Mouse (Mus musculus) gastrocnemius, postnatal 25 days (tissue): ENCODE results near the gene Slc9a9. TPM values are rescaled to one million over a fixed set of nuclear protein-coding genes. Genes with fewer than 3 reads are reported as not detected.

Experiments used
- DNase-seq: peaks from one replicate; pipeline ENCODE4 v3.0.0; 2022
- microRNA-seq, 2 experiments: library from miRNA; unstranded; fragments of <30 nt; microRNA quantifications; one replicate each; pipeline ENCODE4 v1.2.0; 2021; ENCODE audit warnings: borderline replicate concordance in 2 of 2
- total RNA-seq, 2 experiments: library from RNA; stranded (reverse); gene quantifications; 1 replicate in 1 of 2; 2 replicates in 1 of 2; pipeline ENCODE4 v1.2.3; 2021

The Slc9a9 gene
- total RNA-seq, 2 experiments from 2014 or later = 2.5 to 2.9 TPM

DNA sequence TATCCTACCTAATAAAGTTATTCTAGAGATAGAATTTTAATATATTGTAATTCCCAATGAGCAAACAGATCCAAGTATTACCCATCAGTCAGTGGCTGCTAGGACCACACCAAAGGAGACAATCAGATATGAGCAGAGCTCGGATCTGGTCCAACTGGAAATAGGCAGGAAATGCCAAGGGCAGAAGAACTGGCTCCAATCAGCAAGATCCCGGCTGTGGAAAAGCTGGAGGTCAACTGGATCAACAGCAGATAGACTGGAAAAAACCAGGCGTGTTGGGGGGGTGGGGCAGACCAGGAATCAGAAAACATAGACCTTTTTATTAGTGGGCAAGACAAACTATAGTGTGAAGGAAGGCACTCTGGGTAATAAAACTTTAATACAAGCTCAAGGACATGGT, 550.3 kb downstream of the Slc9a9 start:
- no peak for DNase-seq

DNA sequence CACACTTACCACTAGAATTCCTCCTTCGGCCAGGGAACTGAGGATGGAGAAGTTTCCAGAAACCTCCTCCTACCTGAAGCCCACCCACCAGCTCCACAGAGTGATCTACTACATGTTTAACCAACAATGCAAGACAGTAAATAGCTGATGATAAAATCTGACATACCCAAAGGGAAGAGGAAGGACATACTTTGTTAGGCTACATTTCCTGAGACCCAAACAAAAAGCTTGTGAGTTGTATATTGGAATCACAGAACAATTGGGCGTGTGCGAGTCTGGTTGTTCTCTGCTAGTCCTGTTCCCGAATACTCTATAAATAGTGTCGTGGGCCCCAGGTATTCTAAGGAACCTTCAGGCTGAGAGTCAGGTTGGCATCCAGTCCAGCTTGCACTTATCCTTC, 551.6 kb downstream of the Slc9a9 start:
- DNase-seq = no peak

DNA sequence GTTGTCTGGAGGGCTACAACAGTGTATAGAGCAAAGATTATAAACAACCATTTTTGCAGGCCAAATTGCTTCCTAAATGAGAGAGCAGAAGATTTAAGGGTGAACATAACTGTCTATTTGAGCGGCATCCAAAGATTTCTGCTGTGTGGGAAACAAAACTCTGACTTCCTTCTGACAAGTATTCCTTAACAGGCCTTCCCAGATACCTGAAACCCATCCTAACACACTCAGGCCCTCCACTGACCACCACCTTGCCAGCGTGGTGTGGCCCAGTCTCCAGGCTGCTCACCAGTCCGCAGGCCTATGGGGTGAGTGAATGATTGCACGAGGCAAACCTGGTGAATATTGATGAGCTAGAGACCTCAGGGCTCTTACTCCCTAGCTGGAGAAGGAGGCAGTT, 557.3 kb downstream of the Slc9a9 start:
- DNase-seq = no peak

DNA sequence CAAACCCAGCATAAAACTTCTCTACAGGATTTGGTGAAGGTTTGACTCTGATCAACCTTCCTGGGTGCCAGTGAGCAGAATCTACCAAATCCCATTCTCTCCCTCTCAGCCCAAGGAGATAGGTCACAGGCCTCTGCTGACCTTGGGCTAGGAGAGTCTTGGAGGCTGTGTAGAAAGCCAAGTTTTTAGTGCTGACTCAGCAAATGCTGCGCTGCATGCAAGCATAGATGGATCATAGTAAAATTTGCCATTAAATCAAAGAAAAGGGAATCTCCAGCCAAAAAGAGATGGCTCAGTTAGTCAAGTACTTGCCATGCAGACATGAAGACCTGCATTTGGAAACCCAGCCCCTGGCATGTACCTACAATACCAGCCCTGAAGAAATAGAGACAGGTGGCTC, 558.4 kb downstream of the Slc9a9 start:
- DNase-seq = no peak

DNA sequence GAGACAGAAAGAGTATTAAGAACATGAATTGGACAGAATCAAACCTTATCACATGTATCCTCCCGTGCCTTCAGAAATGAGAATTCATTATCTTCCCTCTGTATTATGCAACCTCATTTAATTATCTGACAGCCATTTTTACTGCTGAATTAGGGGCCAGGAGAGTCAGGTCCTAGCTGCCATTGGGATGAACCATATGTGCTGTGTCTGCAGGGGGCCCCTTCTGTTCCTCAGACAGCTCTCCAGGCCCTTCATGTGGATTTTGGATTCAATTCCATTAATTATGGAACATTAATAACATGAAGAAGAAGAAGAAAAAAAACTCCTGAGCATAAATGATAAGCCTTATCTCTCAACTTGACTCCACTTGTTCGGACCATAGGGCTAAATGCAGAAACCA, 559.4 kb downstream of the Slc9a9 start:
- no peak for DNase-seq

DNA sequence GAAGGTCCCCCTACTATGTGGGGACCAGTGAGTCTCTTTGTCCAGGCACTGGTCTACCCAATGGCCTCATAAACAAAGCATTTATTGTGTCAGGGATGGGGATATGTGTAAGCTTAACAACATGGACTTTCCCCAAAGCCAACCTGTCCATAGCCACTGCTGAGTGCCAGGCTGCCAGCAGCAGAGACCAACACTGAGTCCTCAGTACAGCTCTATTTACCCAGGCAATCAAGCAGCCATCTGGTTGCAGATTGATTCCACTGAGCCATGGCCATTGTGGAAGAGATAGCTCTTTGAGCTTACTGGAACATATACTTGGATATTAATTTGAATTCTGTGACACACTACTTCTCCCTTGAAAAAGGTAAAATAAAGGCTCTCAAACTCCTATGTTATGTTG, 570.2 kb downstream of the Slc9a9 start:
- DNase-seq = no peak

DNA sequence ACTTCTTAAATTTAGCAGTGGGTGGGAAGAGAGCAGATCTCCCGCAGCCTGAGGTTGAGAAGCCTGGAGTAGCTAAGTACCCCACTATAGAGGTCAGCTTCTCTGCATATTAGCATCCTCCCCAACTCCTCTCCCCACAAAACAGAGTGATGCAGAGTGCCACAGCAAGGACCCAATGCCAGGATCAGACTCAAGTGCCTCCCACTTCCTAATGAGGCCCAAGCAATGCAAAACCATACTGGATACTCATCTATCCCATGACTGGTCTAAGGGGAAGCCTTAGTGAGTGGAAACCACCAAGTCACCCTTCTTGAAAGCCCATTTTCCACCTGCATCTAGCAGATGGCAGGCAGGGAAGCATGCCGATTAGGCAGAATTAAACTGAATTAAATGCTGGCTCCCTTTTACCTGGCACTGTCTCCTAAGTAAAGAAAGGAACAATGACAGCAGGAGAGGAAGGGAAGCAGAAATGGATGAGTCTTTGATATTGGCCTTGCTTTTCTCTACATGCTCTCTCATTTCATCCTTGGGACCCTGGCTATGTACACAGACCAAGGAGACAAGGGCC, 573.0 kb downstream of the Slc9a9 start:
- DNase-seq = no peak

DNA sequence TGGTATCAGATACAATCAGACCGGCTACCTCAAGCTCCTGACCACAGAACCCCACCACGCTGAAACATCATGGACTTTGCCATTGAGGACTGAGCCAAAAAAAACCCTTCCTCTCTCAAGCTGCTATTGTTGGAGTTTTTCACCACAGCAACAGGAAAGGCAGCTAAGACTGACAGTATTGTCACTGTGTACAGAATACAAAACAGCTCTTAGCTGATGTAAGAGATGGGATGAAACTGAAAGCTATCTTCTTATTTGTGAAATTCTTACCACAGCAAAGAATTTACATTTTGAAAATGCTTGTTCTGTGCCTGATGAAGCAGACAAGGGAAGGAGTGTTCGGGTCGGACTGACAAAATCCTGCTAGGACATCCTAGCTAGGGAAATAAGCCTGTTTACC, 584.5 kb downstream of the Slc9a9 start:
- DNase-seq = no peak

DNA sequence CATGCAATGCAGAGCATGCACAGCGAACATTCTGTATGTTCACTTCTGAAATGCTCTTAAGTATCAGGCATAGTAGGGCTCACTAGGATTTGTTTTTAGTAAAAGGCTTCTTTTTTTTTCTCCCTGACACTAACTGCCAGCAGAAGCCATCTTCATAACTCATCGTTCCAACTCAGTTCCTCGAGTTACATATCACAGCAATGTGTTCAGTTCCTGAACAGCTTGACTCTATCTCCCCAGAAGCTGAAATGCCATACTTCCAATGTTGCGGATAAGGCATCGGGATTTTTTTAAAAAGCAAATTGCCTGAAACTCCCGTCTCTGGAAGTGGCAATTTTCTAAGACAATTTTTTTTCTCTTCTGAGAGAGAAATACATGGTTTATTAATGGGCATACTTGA, 586.1 kb downstream of the Slc9a9 start:
- DNase-seq = no peak

DNA sequence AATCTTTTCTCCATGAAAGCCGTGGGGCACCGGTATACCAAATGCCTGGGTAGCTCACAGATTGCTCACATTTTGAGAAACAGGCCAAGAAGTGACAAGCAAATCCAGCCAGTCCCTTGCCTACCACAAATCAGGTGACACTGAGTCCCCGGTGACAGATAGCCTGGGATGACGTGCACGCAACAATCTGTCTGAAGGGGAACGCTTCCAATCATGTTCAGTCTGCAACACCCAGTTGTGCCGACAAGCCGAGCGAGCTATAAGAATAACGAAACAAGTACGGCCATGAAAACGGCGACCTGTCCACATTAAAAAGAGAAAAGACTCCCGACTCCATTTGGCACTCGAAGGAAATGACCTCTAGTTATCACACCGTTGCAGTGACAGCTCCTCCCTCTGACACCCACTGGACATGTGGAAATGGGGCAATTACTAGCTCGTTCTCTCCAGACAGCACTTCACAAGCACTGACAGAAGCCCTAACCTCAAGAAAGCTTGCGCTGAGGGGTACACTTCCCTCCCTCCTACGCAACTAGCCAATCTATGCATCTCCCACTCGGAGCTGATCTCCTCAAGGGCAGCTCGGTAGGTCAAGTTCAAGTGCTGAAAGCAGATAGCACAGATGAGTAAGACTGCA, 587.1 kb downstream of the Slc9a9 start:
- no peak for DNase-seq

DNA sequence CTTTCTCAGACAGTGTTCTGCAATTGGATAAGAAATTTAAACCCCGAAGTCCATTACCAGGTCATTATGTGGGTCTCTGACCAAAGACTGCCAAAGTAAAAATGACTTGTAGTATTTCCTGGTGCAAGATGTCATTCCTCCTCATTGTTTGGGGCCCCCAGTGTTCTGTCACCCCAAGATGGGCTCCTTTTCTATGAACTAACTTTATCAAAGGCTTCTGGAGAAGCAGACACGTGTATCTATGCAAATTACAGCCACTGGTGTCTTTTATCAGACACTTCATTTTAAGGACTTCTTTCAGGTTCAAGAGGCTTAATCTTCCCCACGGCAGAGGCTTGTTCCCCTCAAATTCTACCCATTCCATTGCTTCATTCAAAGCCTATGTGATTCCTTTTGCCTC, 593.1 kb downstream of the Slc9a9 start:
- DNase-seq = no peak

DNA sequence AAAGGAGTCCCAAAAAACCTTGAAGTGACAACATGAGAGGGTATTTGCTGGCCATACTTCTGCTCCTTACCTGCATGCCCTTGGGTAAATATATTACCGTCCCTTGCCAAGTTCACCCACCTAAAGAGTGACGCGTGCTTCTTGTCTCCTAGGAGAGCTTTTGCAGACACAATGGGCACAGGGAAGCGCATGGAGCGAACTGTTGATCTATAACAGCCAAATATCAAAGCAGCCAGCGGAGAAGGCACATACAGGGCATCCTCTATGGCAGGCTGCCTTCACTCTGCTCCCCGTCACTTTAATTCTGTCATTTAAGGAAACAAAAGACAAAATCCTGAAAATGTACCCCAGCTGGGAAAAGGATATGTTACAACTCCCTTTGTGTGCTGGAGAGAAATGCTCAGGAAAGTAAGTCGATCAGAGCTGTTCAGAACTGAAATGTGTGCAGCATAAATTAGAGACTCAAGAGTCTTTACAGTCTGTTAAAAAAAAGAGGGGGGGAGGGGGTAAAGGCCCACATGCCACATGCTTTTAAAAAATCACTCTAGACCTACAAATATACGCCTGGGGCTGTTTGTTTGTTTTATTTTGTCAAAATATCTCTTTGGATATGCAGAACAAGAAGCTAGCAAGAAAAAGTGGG, 594.3 kb downstream of the Slc9a9 start:
- DNase-seq = no peak

DNA sequence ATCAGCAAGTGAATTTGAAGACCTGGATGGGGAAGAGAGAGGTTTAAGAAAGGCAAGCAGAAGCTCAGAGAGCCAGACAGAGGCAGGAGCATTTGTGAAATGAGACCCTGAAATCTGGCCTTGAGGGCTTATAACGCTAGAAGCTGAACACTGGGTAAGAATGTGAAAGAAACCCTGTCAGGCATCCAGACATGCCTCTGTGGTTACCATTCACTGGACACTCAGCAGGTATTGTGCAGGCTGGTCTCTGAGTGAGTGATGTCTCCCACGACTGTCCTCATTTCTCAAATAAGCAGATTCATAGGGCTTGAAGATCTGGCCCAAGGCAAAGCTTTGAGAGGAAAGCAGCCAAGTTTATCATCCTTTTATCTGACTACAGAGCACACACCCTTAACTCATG, 596.5 kb downstream of the Slc9a9 start:
- no peak for DNase-seq

DNA sequence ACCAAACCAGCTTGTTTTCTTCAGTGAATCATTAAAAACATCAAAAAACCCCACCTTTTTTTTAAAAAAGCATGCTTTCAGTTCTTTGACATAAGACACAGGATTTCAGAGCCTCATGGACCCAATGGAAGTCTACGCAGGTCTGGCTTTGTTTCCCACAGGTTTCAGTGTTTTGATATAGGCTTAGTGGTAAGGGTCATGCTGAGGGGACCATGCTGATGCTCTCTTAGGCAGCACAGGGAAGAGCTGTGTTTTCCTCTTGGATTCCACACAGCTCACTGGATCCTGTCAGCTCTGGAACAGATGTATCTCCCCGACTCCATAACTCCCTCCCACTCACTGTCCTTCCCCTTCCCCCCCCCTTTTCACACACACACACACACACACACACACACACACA, 597.2 kb downstream of the Slc9a9 start:
- DNase-seq = no peak

DNA sequence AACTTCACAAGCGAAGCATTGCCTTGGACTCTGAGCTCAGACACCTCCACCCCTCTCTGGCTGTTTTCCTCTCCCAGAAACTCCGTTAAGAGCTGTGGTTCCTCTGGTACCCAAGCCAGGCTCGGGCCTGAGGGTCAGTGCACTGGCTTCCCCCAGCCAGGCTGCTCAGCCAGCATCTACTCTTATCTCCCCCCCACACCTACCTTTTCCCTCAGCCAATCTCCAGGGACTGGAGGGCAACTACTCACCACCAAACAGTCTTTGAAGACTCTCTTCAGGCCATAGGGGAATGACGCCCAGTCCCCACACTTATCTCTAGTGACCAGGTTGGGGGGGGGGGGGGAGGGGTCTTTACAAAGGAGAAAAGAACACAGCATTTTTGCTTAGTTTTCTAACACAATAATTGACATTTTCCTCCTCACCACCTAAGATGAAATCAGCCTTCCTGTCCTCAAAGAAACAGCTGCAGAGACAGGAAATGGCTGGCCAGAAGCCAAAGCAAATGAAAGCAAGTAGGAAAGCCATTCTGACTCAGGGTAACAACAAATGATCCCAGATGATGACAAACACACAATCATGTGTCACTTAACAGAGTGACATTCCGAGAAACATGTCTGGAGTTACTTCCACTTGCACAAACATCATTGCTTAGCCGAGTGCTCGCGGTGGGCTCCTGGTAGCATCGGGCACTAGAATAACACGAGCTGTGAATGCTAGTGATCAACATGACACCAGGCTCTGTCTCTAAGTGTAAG, 610.1 kb downstream of the Slc9a9 start:
- DNase-seq = peak; percentile 20

Small RNA genes within 50 kb of the gene (microRNA-seq; reads per million reads assigned to microRNA genes)
- gene Mir7656 = 0.53 to 0.74 reads per million in 2 experiments

Other genes starting within 250 kb of the Slc9a9 start
- 1 to 10 TPM; 5.3 to 5.4 TPM for gene 1190002N15Rik, start 131.8 kb upstream of the Slc9a9 start, total RNA-seq